Mouse (Mus musculus): ENCODE data around the gene Rasgef1a. TPM values are rescaled to one million over a fixed set of nuclear protein-coding genes. Genes with fewer than 3 reads are reported as not detected.

Rasgef1a gene
- polyA plus RNA-seq, 1 experiment from 2014 or later: not detected

GRCm38 (mm10) chr6:118088750-118089440, 77.7 kb downstream of the Rasgef1a start:
- Histone ChIP-seq H3K4me3 (replicated peaks) (no peak overlapping the region), H3K9ac (replicated peaks) (0 out of 2 replicates have a peak overlapping the region, but pooled peaks have one; percentile 4), H3K9me3 (no peaks in the 10 kb centered on the region), H3K4me1 (replicated peaks) (no peaks in the 10 kb centered on the region), H3K36me3 (no peaks in the 10 kb centered on the region), H3K27me3 (no peaks in the 10 kb centered on the region; the same call in 1 of the 2 replicates), H3K4me2 (no peak overlapping the region), H3K27ac (no peak overlapping the region)
- ATAC-seq (ENCODE audit: insufficient number of reproducible peaks, insufficient read depth, low FRiP score, low TSS enrichment, low read depth): no peak
- 83% methylated on average over 17 of the region's 17 CpGs for WGBS

GRCm38 (mm10) chr6:118090827-118091226, 79.6 kb downstream of the Rasgef1a start:
- no peak overlapping the region for H3K27ac ChIP-seq
- H3K4me1 ChIP-seq (replicated peaks): no peaks in the 10 kb centered on the region
- H3K27me3 ChIP-seq: no peaks in the 10 kb centered on the region; the same call in 1 of the 2 replicates
- no peak for ATAC-seq (ENCODE audit: insufficient number of reproducible peaks, insufficient read depth, low FRiP score, low TSS enrichment, low read depth)
- no peaks in the 10 kb centered on the region for H3K36me3 ChIP-seq
- no peak overlapping the region for H3K9ac ChIP-seq (replicated peaks)
- 83% methylated on average over 9 of the region's 9 CpGs for WGBS
- no peak overlapping the region for H3K4me3 ChIP-seq (replicated peaks)
- no peak overlapping the region for H3K4me2 ChIP-seq
- H3K9me3 ChIP-seq: no peaks in the 10 kb centered on the region

GRCm38 (mm10) chr6:118097765-118098365, 86.6 kb downstream of the Rasgef1a start:
- no peak overlapping the region for H3K27ac ChIP-seq
- H3K36me3 ChIP-seq: no peaks in the 10 kb centered on the region
- H3K4me3 ChIP-seq (replicated peaks): no peak overlapping the region
- H3K27me3 ChIP-seq: no peaks in the 10 kb centered on the region; the same call in 1 of the 2 replicates
- H3K4me1 ChIP-seq (replicated peaks): no peaks in the 10 kb centered on the region
- ATAC-seq (ENCODE audit: insufficient number of reproducible peaks, insufficient read depth, low FRiP score, low TSS enrichment, low read depth): no peak
- H3K9ac ChIP-seq (replicated peaks): no peak overlapping the region
- WGBS: 77% methylated on average over 8 of the region's 8 CpGs
- H3K9me3 ChIP-seq: no peaks in the 10 kb centered on the region
- H3K4me2 ChIP-seq: no peak overlapping the region

GRCm38 (mm10) chr6:118099311-118099802, 88.1 kb downstream of the Rasgef1a start:
- Histone ChIP-seq H3K4me2 (no peak overlapping the region), H3K4me3 (replicated peaks) (no peak overlapping the region), H3K9ac (replicated peaks) (no peak overlapping the region), H3K9me3 (no peaks in the 10 kb centered on the region), H3K36me3 (no peaks in the 10 kb centered on the region), H3K27ac (no peak overlapping the region), H3K4me1 (replicated peaks) (no peaks in the 10 kb centered on the region), H3K27me3 (no peaks in the 10 kb centered on the region)
- 38% methylated on average over 2 of the region's 2 CpGs for WGBS
- no peak for ATAC-seq (ENCODE audit: insufficient number of reproducible peaks, insufficient read depth, low FRiP score, low TSS enrichment, low read depth)

GRCm38 (mm10) chr6:118111810-118112209, 100.6 kb downstream of the Rasgef1a start:
- Histone ChIP-seq H3K9me3 (no peaks in the 10 kb centered on the region), H3K36me3 (peaks cover 27% of the 10 kb centered on the region), H3K4me3 (replicated peaks) (no peak overlapping the region), H3K27me3 (no peaks in the 10 kb centered on the region), H3K4me2 (no peak overlapping the region), H3K4me1 (replicated peaks) (no peaks in the 10 kb centered on the region), H3K27ac (no peak overlapping the region), H3K9ac (replicated peaks) (no peak overlapping the region)
- WGBS: 71% methylated on average over 1 of the region's 1 CpGs
- ATAC-seq (ENCODE audit: insufficient number of reproducible peaks, insufficient read depth, low FRiP score, low TSS enrichment, low read depth): no peak

- H3K4me1 ChIP-seq (replicated peaks): no peaks in the 10 kb centered on the region
- no peak overlapping the region for H3K4me3 ChIP-seq (replicated peaks)
- H3K4me2 ChIP-seq: no peak overlapping the region
- H3K9me3 ChIP-seq: no peaks in the 10 kb centered on the region
- H3K36me3 ChIP-seq: peaks cover 36% of the 10 kb centered on the region
- H3K9ac ChIP-seq (replicated peaks): no peak overlapping the region
- no peak overlapping the region for H3K27ac ChIP-seq
- ATAC-seq (ENCODE audit: insufficient number of reproducible peaks, insufficient read depth, low FRiP score, low TSS enrichment, low read depth): no peak
- no peaks in the 10 kb centered on the region for H3K27me3 ChIP-seq
- 77% methylated on average over 1 of the region's 1 CpGs for WGBS
Observed at GRCm38 (mm10) chr6:118122767-118123166, 111.5 kb downstream of the Rasgef1a start.

GRCm38 (mm10) chr6:118126577-118126976, 115.3 kb downstream of the Rasgef1a start:
- H3K9me3 ChIP-seq: no peaks in the 10 kb centered on the region
- no peak overlapping the region for H3K27ac ChIP-seq
- no peak overlapping the region for H3K4me2 ChIP-seq
- no peak overlapping the region for H3K4me3 ChIP-seq (replicated peaks)
- no peaks in the 10 kb centered on the region for H3K4me1 ChIP-seq (replicated peaks)
- no peaks in the 10 kb centered on the region for H3K27me3 ChIP-seq
- ATAC-seq (ENCODE audit: insufficient number of reproducible peaks, insufficient read depth, low FRiP score, low TSS enrichment, low read depth): no peak
- no peak overlapping the region for H3K9ac ChIP-seq (replicated peaks)
- peaks cover 28% of the 10 kb centered on the region for H3K36me3 ChIP-seq

GRCm38 (mm10) chr6:118127198-118127597, 116.0 kb downstream of the Rasgef1a start:
- no peak for ATAC-seq (ENCODE audit: insufficient number of reproducible peaks, insufficient read depth, low FRiP score, low TSS enrichment, low read depth)
- H3K27ac ChIP-seq: no peak overlapping the region
- H3K4me1 ChIP-seq (replicated peaks): no peaks in the 10 kb centered on the region
- no peak overlapping the region for H3K4me2 ChIP-seq
- H3K9ac ChIP-seq (replicated peaks): no peak overlapping the region
- 82% methylated on average over 7 of the region's 7 CpGs for WGBS
- H3K27me3 ChIP-seq: no peaks in the 10 kb centered on the region
- H3K36me3 ChIP-seq: peaks cover 22% of the 10 kb centered on the region
- H3K4me3 ChIP-seq (replicated peaks): no peak overlapping the region
- no peaks in the 10 kb centered on the region for H3K9me3 ChIP-seq

GRCm38 (mm10) chr6:118127827-118128487, 116.7 kb downstream of the Rasgef1a start:
- Histone ChIP-seq H3K4me3 (replicated peaks) (no peak overlapping the region), H3K9ac (replicated peaks) (no peak overlapping the region), H3K27ac (no peak overlapping the region), H3K36me3 (peaks cover 14% of the 10 kb centered on the region; the same call in 1 of the 2 replicates), H3K27me3 (no peaks in the 10 kb centered on the region), H3K9me3 (no peaks in the 10 kb centered on the region), H3K4me2 (no peak overlapping the region), H3K4me1 (replicated peaks) (no peaks in the 10 kb centered on the region)
- WGBS: 79% methylated on average over 6 of the region's 6 CpGs
- ATAC-seq (ENCODE audit: insufficient number of reproducible peaks, insufficient read depth, low FRiP score, low TSS enrichment, low read depth): no peak

GRCm38 (mm10) chr6:118130022-118130421, 118.8 kb downstream of the Rasgef1a start:
- Histone ChIP-seq H3K27ac (no peak overlapping the region), H3K4me3 (replicated peaks) (no peak overlapping the region), H3K4me1 (replicated peaks) (no peaks in the 10 kb centered on the region), H3K27me3 (no peaks in the 10 kb centered on the region), H3K9me3 (no peaks in the 10 kb centered on the region), H3K36me3 (0 out of 2 replicates have a peak, but pooled peaks cover 6% of the 10 kb centered on the region), H3K4me2 (no peak overlapping the region), H3K9ac (replicated peaks) (no peak overlapping the region)
- WGBS: 67% methylated on average over 2 of the region's 2 CpGs
- ATAC-seq (ENCODE audit: insufficient number of reproducible peaks, insufficient read depth, low FRiP score, low TSS enrichment, low read depth): no peak

GRCm38 (mm10) chr6:118134461-118134860, 123.2 kb downstream of the Rasgef1a start:
- no peaks in the 10 kb centered on the region for H3K36me3 ChIP-seq
- H3K27me3 ChIP-seq: no peaks in the 10 kb centered on the region
- H3K27ac ChIP-seq: no peak overlapping the region
- H3K4me2 ChIP-seq: no peak overlapping the region
- H3K4me3 ChIP-seq (replicated peaks): no peak overlapping the region
- H3K4me1 ChIP-seq (replicated peaks): no peaks in the 10 kb centered on the region; the same call in 1 of the 2 replicates
- H3K9ac ChIP-seq (replicated peaks): no peak overlapping the region
- no peaks in the 10 kb centered on the region for H3K9me3 ChIP-seq
- WGBS: 55% methylated on average over 1 of the region's 1 CpGs
- no peak for ATAC-seq (ENCODE audit: insufficient number of reproducible peaks, insufficient read depth, low FRiP score, low TSS enrichment, low read depth)

Data from limb, embryonic 12.5 days (tissue).